Mouse (Mus musculus) spleen, postnatal 4 days (tissue): ENCODE data around the gene Snrpn.
"Not testable (repeated sequence)": the region's sequence is repeated elsewhere in the genome, so short reads cannot be mapped to it uniquely, and the experiment has no call there.

Experiments used
- DNase-seq, 2 experiments: peaks; one replicate each; pipeline ENCODE4 v3.0.0; 2022; ENCODE audit warnings: low spot score in 2 of 2

Snrpn gene

DNA sequence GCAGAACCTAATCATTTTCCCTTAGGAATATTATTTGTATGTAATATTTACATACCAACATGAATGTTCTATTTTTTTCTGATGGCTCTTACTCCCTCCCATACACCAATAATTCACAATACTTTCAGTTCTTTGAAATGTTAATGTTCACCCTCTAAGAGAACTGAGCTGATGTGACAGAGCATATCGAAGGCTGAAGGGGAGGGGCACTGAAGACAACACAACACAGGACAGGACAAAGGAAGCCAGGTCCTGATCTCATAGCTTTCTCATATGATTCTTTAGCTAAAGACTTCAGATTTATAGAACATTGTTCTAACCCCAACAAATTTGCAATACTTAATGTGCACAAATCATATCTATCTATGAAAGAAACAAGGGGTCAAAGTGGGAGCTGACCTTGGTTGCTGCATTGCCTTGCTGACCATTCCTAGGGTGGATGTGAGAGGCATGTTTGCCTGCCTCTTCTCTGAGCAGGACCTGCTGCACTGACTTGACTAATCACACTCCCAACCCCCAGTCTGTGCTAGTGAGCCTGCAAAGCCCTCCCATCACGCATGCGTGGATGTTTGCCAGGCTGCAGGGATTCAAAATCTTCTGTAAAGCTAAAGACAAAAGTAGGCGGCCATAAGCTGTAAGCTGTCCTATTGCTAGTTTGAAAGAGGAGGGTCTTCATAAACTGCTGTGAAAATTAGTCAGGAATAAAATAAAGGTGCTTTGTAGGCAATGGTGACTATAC, at the start of gene Snrpn:
Gene Snrpn (minus strand): TSS at position 478 of the 739 bp plus-strand sequence.
- no peak for DNase-seq

GRCm38 (mm10) chr7:60170250-60171185, 30.5 kb upstream of the Snrpn start:
- DNase-seq, result no peak

- no peak for DNase-seq
Measured at GRCm38 (mm10) chr7:60125332-60125731, 14.7 kb downstream of the Snrpn start.

- not testable (repeated sequence) for DNase-seq
Measured at GRCm38 (mm10) chr7:60123086-60123624, 16.9 kb downstream of the Snrpn start.

DNA sequence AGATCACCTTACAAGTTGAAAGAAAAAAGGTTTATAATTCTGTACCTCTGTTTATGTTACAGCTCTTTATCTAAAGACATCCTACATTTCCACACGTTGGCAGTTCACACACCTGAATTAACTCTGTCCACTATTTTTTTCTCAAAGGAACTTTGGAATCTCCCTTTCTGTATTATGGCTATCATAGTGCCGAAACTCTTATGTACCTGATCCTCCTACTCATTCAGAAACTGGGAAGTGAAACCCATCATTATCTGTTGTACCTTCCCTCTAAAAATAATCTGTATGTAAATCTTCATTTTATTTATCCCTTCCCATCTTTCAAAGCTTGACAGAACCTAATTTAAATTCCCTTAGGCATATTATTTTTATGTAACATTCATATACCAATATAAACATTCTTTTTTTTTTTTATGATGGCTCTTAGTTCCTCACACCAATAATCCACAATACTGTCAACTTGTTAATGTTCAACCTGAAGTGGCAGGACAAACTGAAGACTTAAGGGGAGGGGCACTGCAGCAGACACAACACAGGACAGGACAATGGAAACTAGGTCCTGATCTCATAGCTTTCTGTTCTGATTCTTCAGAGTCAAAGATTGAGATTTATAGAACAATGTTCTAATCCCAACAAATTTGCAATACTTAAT, 17.5 kb downstream of the Snrpn start:
- DNase-seq, result no peak

- no peak for DNase-seq
Measured at GRCm38 (mm10) chr7:60097154-60097859, 42.7 kb downstream of the Snrpn start.

- DNase-seq, result no peak
Measured at GRCm38 (mm10) chr7:60076301-60076700, 63.7 kb downstream of the Snrpn start.

- DNase-seq, result no peak
Measured at GRCm38 (mm10) chr7:60047481-60048201, 92.4 kb downstream of the Snrpn start.

DNA sequence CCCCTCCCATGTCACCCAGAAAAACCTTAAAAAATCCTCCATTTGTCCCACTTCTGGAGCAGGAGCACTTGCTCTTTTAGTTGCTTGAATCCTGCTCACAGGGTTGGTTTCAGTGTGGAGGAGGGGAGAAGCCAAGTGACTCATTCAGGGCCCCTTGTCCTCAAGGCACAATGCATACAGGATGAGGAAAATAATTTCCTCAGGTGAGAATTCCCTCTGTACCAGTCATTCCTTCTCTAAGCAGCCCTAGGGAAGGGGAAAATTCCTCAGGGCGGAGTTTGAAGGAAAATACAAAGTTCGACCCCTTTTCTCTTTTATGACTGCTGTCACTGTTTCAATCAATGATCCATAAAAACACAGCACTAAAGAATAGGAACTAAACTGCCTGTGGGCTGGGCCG, 126.8 kb downstream of the Snrpn start:
- no peak for DNase-seq

DNA sequence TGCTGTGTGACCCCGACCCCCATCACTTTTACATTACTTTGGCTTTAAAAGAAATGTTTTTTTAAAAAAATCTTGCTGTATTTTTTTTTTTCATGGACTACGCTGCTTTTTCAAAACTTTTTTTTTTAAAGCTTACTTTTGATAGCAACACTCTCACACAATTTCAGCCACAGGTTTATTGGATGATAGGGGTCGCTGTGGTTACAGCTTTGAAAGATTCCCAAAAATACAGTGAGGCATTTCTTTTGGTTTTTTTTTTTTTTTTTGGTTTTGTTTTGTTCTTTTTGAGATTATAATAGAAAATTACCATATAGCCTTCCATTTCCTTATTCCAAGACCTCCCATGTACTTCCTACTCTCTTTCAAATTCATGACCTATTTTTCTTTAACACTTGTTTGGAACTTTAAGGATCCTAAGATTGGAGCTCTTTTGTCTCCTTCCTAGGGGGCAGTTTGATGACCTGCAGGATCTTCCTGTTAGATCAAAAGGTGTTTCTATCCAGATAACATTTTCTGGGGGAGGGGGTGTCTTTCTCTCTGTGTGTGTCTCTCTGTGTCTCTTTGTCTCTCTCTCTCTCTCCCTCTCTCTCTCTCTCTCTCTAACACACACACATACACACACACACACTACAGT, 132.2 kb downstream of the Snrpn start:
- no peak for DNase-seq

- no peak for DNase-seq
Measured at GRCm38 (mm10) chr7:60006262-60006661, 133.8 kb downstream of the Snrpn start.

DNA sequence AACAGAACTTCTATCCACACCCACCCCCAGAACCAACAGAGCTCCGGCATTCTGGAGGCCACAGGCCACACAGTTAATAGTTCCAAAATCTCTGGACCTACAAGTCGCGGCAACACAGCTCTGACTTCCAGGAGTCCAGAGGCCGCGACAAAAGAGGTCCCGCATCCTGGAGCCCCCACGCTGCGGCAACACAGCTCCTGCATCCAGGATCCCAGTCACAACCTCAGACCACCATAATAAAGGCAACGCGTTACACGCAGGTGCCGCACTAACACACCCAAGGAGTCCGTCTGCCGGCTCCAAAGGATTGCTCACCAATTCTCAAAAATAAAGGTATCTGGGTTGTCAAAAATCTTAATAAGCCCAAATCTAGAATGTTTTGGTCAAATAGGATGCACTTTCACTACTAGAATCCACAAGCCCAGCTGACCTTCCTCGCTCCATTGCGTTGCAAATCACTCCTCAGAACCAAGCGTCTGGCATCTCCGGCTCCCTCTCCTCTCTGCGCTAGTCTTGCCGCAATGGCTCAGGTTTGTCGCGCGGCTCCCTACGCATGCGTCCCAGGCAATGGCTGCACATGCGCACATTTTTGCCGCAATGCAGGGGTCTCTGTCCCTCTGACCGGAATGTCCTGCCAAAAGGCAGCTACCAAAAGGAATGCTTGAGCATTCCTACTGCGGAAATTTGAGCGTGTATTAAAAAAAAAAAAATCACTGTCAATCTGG, 135.3 kb downstream of the Snrpn start, which contains the start of the genes Snurf and Gm38393:
Gene Snurf (minus strand): TSS at position 444 of the 725 bp plus-strand sequence.
Gene Gm38393 (minus strand): TSS at position 459 of the 725 bp plus-strand sequence.
- peak; percentile 23 to 65 for DNase-seq

GRCm38 (mm10) chr7:60003921-60004605, 136.0 kb downstream of the Snrpn start:
- DNase-seq, result peak in 1 of 2 experiments; percentile 57

DNA sequence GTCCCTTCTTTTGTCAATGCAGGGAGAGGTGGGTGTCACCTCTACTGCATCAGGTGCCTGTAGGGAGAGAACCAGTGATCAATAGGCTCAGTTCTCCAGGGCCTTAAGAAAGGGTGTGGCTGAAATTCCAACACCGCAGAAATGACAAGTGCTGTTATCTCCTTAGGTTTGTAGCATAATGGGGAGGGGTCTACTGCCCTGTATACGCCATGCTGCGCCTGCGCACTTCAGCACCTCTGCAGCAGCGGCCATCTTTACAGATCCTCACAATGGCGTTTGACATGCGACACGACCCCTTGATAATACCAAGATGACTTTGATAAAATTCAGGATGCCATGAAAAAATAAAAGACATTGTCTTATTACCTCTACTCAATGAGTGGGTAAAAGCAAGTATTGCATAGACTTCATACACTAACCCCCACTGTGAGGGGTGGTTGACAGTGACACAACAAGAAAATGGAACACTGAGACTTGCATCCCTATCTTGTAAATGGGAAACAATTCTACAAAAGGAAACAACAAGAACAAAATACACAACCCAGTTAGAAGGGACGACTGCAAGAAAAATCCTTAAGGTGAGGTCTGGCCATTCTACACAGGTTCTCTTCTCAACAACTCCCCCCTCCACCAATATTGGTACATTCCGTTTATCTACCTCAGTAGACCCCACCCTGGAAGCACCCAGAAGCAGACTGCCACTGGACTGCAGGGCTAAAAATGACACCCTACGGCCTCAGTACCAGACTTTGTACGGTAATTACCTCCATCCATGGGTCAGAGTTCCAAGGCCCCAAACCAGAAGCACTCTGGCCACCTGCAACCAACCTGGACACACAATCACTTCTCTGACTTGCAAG, 136.8 kb downstream of the Snrpn start:
- DNase-seq, result no peak

DNA sequence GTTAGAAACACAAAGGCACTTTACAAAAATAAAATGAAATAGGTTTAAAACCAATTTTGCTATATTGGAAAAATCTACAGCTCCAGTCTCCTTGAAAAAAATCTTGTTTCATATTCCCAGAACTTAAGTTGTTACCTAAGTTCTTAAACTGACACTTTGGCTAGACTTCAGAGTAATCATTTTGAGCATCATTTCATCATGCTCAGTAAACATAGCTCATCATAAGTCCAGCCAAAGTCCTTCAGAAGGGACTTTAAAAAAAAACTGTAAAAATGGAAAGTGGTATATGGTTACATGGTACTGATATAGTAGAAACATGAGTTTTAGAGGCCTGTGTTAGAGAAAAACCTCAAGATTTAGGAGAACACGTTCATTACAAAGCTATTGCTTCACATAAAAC, 161.4 kb downstream of the Snrpn start:
- DNase-seq, result no peak
